Mouse (Mus musculus): ENCODE measurements around the gene Adgrg1. TPM values are rescaled to one million over a fixed set of nuclear protein-coding genes. Genes with fewer than 3 reads are reported as not detected.

Gene Adgrg1
- polyA plus RNA-seq, 1 experiment from 2014 or later: 140 TPM

- no peaks in the 10 kb centered on the region for H3K27me3 ChIP-seq (ENCODE audit: control insufficient read depth, insufficient read depth, low read length)
- WGBS: 71% methylated on average over 6 of the region's 6 CpGs
- no peaks in the 10 kb centered on the region for H3K36me3 ChIP-seq (ENCODE audit: control insufficient read depth, insufficient read depth, low read length)
- no peaks in the 10 kb centered on the region for H3K9me3 ChIP-seq (ENCODE audit: control insufficient read depth, low read length)
- no peak overlapping the region for H3K4me2 ChIP-seq (ENCODE audit: low read depth)
- ATAC-seq (ENCODE audit: insufficient read depth, low FRiP score, low TSS enrichment): no peak
- H3K4me3 ChIP-seq (ENCODE audit: low read depth, low read length): no peak overlapping the region
- H3K9ac ChIP-seq (ENCODE audit: low read length): no peak overlapping the region
- DNase-seq (ENCODE audit: low spot score): no peak
- H3K27ac ChIP-seq (ENCODE audit: low read depth, low read length): no peak overlapping the region
- H3K4me1 ChIP-seq (ENCODE audit: control insufficient read depth, insufficient read depth, low read length): no peaks in the 10 kb centered on the region
Observed at GRCm38 (mm10) chr8:95047884-95048680, 73.5 kb downstream of the Adgrg1 start.

GRCm38 (mm10) chr8:95049636-95050035, 75.1 kb downstream of the Adgrg1 start:
- DNase-seq (ENCODE audit: low spot score) (no peak), ATAC-seq (ENCODE audit: insufficient read depth, low FRiP score, low TSS enrichment) (no peak)
- H3K36me3 ChIP-seq (ENCODE audit: control insufficient read depth, insufficient read depth, low read length): no peaks in the 10 kb centered on the region
- WGBS: 63% methylated on average over 2 of the region's 2 CpGs
- no peaks in the 10 kb centered on the region for H3K27me3 ChIP-seq (ENCODE audit: control insufficient read depth, insufficient read depth, low read length)
- H3K4me3 ChIP-seq (ENCODE audit: low read depth, low read length): no peak overlapping the region
- no peak overlapping the region for H3K27ac ChIP-seq (ENCODE audit: low read depth, low read length)
- H3K4me2 ChIP-seq (ENCODE audit: low read depth): no peak overlapping the region
- no peak overlapping the region for H3K9ac ChIP-seq (ENCODE audit: low read length)
- no peaks in the 10 kb centered on the region for H3K4me1 ChIP-seq (ENCODE audit: control insufficient read depth, insufficient read depth, low read length)
- H3K9me3 ChIP-seq (ENCODE audit: control insufficient read depth, low read length): no peaks in the 10 kb centered on the region

- ATAC-seq (ENCODE audit: insufficient read depth, low FRiP score, low TSS enrichment): no peak
- H3K27me3 ChIP-seq (ENCODE audit: control insufficient read depth, insufficient read depth, low read length): no peaks in the 10 kb centered on the region
Observed at GRCm38 (mm10) chr8:95054438-95054837, 79.9 kb downstream of the Adgrg1 start.

GRCm38 (mm10) chr8:95054927-95055510, 80.5 kb downstream of the Adgrg1 start, which contains the start of gene Drc7:
TSS of gene Drc7 (plus strand) at chr8:95055103.
- H3K27ac ChIP-seq (ENCODE audit: low read depth, low read length): no peak within 1 kb of the TSS
- no peaks in the 10 kb centered on the region for H3K4me1 ChIP-seq (ENCODE audit: control insufficient read depth, insufficient read depth, low read length)
- no peaks in the 10 kb centered on the region for H3K27me3 ChIP-seq (ENCODE audit: control insufficient read depth, insufficient read depth, low read length)
- DNase-seq (ENCODE audit: low spot score): no peak
- 28% methylated on average over 2 of the region's 2 CpGs for WGBS
- no peaks in the 10 kb centered on the region for H3K9me3 ChIP-seq (ENCODE audit: control insufficient read depth, low read length)
- ATAC-seq (ENCODE audit: insufficient read depth, low FRiP score, low TSS enrichment): no peak
- no peak within 1 kb of the TSS for H3K4me2 ChIP-seq (ENCODE audit: low read depth)
- H3K9ac ChIP-seq (ENCODE audit: low read length): no peak within 1 kb of the TSS
- no peaks in the 10 kb centered on the region for H3K36me3 ChIP-seq (ENCODE audit: control insufficient read depth, insufficient read depth, low read length)
- no peak within 1 kb of the TSS for H3K4me3 ChIP-seq (ENCODE audit: low read depth, low read length)

More at GRCm38 (mm10) chr8:95054438-95054837, 79.9 kb downstream of the Adgrg1 start:
- DNase-seq (ENCODE audit: low spot score): no peak
- H3K36me3 ChIP-seq (ENCODE audit: control insufficient read depth, insufficient read depth, low read length): no peaks in the 10 kb centered on the region
- no peak overlapping the region for H3K9ac ChIP-seq (ENCODE audit: low read length)
- H3K4me1 ChIP-seq (ENCODE audit: control insufficient read depth, insufficient read depth, low read length): no peaks in the 10 kb centered on the region
- no peaks in the 10 kb centered on the region for H3K9me3 ChIP-seq (ENCODE audit: control insufficient read depth, low read length)
- H3K4me3 ChIP-seq (ENCODE audit: low read depth, low read length): no peak overlapping the region
- WGBS: 64% methylated on average over 6 of the region's 6 CpGs
- H3K27ac ChIP-seq (ENCODE audit: low read depth, low read length): no peak overlapping the region
- H3K4me2 ChIP-seq (ENCODE audit: low read depth): no peak overlapping the region

- Histone ChIP-seq H3K36me3 (ENCODE audit: control insufficient read depth, insufficient read depth, low read length) (no peaks in the 10 kb centered on the region), H3K27ac (ENCODE audit: low read depth, low read length) (no peak overlapping the region), H3K27me3 (ENCODE audit: control insufficient read depth, insufficient read depth, low read length) (no peaks in the 10 kb centered on the region), H3K9me3 (ENCODE audit: control insufficient read depth, low read length) (no peaks in the 10 kb centered on the region), H3K4me2 (ENCODE audit: low read depth) (no peak overlapping the region), H3K9ac (ENCODE audit: low read length) (no peak overlapping the region), H3K4me1 (ENCODE audit: control insufficient read depth, insufficient read depth, low read length) (no peaks in the 10 kb centered on the region), H3K4me3 (ENCODE audit: low read depth, low read length) (no peak overlapping the region)
- DNase-seq (ENCODE audit: low spot score) (no peak), ATAC-seq (ENCODE audit: insufficient read depth, low FRiP score, low TSS enrichment) (no peak)
- 80% methylated on average over 5 of the region's 5 CpGs for WGBS
Observed at GRCm38 (mm10) chr8:95056414-95056813, 81.9 kb downstream of the Adgrg1 start.

GRCm38 (mm10) chr8:95058661-95059060, 84.1 kb downstream of the Adgrg1 start:
- WGBS: 84% methylated on average over 6 of the region's 6 CpGs
- H3K27me3 ChIP-seq (ENCODE audit: control insufficient read depth, insufficient read depth, low read length): no peaks in the 10 kb centered on the region
- ATAC-seq (ENCODE audit: insufficient read depth, low FRiP score, low TSS enrichment) (no peak), DNase-seq (ENCODE audit: low spot score) (no peak)
- H3K36me3 ChIP-seq (ENCODE audit: control insufficient read depth, insufficient read depth, low read length): no peaks in the 10 kb centered on the region
- no peak overlapping the region for H3K4me2 ChIP-seq (ENCODE audit: low read depth)
- H3K4me1 ChIP-seq (ENCODE audit: control insufficient read depth, insufficient read depth, low read length): no peaks in the 10 kb centered on the region
- no peak overlapping the region for H3K4me3 ChIP-seq (ENCODE audit: low read depth, low read length)
- no peaks in the 10 kb centered on the region for H3K9me3 ChIP-seq (ENCODE audit: control insufficient read depth, low read length)
- no peak overlapping the region for H3K9ac ChIP-seq (ENCODE audit: low read length)
- no peak overlapping the region for H3K27ac ChIP-seq (ENCODE audit: low read depth, low read length)

- 81% methylated on average over 6 of the region's 6 CpGs for WGBS
- H3K27me3 ChIP-seq (ENCODE audit: control insufficient read depth, insufficient read depth, low read length): no peaks in the 10 kb centered on the region
- no peak overlapping the region for H3K4me3 ChIP-seq (ENCODE audit: low read depth, low read length)
- DNase-seq (ENCODE audit: low spot score): no peak
- no peak overlapping the region for H3K9ac ChIP-seq (ENCODE audit: low read length)
- H3K27ac ChIP-seq (ENCODE audit: low read depth, low read length): no peak overlapping the region
- no peak for ATAC-seq (ENCODE audit: insufficient read depth, low FRiP score, low TSS enrichment)
- H3K4me1 ChIP-seq (ENCODE audit: control insufficient read depth, insufficient read depth, low read length): no peaks in the 10 kb centered on the region
- H3K36me3 ChIP-seq (ENCODE audit: control insufficient read depth, insufficient read depth, low read length): no peaks in the 10 kb centered on the region
- no peaks in the 10 kb centered on the region for H3K9me3 ChIP-seq (ENCODE audit: control insufficient read depth, low read length)
- H3K4me2 ChIP-seq (ENCODE audit: low read depth): no peak overlapping the region
Observed at GRCm38 (mm10) chr8:95059812-95060533, 85.4 kb downstream of the Adgrg1 start.

All from neural tube, embryonic 11.5 days (tissue).